Mouse (Mus musculus) heart, postnatal 0 days (tissue): Measurements from ENCODE around the gene Dnase1.

Source experiments
- CTCF ChIP-seq: IDR thresholded peaks from 2 replicates; pipeline ENCODE4 v1.5.1; 2016; ENCODE audit warnings: antibody characterized with exemption, control low read depth, low read depth
- EP300 ChIP-seq: IDR thresholded peaks from 2 replicates; pipeline ENCODE4 v1.6.1; 2016; ENCODE audit warnings: antibody characterized with exemption, low read depth

DNA sequence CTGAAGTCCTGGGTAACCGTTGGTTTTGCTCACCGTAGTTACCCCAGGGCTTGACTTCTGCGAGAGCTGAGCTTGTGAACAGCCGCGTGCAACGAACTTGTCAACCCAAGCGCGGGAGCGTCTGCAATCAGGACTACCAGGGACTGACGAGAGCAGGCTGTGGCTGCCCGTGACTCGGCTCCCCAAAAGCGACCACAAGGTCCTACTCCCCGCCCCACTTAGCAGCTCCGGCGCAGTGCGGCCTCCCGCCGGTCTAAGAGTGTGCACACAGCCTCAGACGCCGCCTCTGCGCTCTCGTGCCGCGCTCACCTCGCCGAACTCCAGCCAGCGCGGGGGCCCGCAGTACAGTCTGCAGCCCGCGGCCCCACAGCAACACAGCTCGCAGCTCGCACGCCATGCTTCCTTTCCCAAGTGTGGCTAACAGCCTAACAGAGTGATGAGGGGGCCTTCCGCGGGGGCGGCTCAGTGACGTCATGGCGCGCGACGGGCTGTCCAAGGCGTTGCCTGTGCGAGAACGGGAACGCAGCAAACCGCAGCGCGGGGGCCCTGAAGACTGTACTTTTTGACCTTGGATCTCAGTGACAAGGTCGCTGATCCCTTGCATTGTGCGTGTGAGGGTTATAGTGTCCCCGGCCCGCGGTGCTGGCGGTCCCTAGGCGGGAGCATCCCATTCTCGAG is 40.8 kb downstream of the Dnase1 start, which contains the start of gene Trap1:
- TF ChIP-seq CTCF, result no peak
- TF ChIP-seq EP300, result peak; percentile 14; the same call in 1 of the 2 replicates
